In genomic region chr13:24135282-24136230, GRCm38 (mm10) we compare ENCODE assay signal across 8 mouse cellular contexts.
DNase-seq lines count a peak whose midpoint lies in the region; ATAC-seq and TF ChIP-seq lines count a peak whose summit lies in the region.

No protein-coding gene starts in this region.

- no peaks in the 10 kb centered on the region for H3K9me3 ChIP-seq in heart, embryonic 12.5 days (replicated peaks)
- no peaks in the 10 kb centered on the region for H3K9me3 ChIP-seq in hindbrain, embryonic 14.5 days (ENCODE audit: control insufficient read depth, low read length)
- no peaks in the 10 kb centered on the region for H3K9me3 ChIP-seq in liver, embryonic 14.5 days (ENCODE audit: control insufficient read depth, low read length)

- no peak for ATAC-seq in heart, embryonic 12.5 days (ENCODE audit: insufficient number of reproducible peaks, low FRiP score)
- ATAC-seq in hindbrain, embryonic 14.5 days (ENCODE audit: low FRiP score), result peak; percentile 24; the same call in 1 of the 2 replicates
- ATAC-seq in liver, embryonic 14.5 days (ENCODE audit: insufficient read depth), result peak; percentile 47; the same call in 1 of the 2 replicates

- H3K27me3 ChIP-seq in heart, embryonic 12.5 days (replicated peaks), result peaks cover 76% of the 10 kb centered on the region
- H3K27me3 ChIP-seq in hindbrain, embryonic 14.5 days (ENCODE audit: control insufficient read depth, insufficient read depth, low read length), result no peaks in the 10 kb centered on the region
- H3K27me3 ChIP-seq in liver, embryonic 14.5 days (ENCODE audit: control insufficient read depth, insufficient read depth, low read length), result no peaks in the 10 kb centered on the region

- no peaks in the 10 kb centered on the region for H3K36me3 ChIP-seq in heart, embryonic 12.5 days
- no peaks in the 10 kb centered on the region for H3K36me3 ChIP-seq in hindbrain, embryonic 14.5 days (replicated peaks; ENCODE audit: control insufficient read depth, insufficient read depth)
- H3K36me3 ChIP-seq in liver, embryonic 14.5 days (replicated peaks; ENCODE audit: control insufficient read depth, insufficient read depth, low read depth), result no peaks in the 10 kb centered on the region

- H3K9ac ChIP-seq in heart, embryonic 12.5 days, result no peak overlapping the region
- H3K9ac ChIP-seq in hindbrain, embryonic 14.5 days, result 0 out of 2 replicates have a peak overlapping the region, but pooled peaks have one; percentile 9
- no peak overlapping the region for H3K9ac ChIP-seq in liver, embryonic 14.5 days (replicated peaks)

- no peak overlapping the region for H3K4me2 ChIP-seq in heart, embryonic 12.5 days
- peak overlapping the region; percentile 27 for H3K4me2 ChIP-seq in hindbrain, embryonic 14.5 days (replicated peaks)
- H3K4me2 ChIP-seq in liver, embryonic 14.5 days (ENCODE audit: low read depth), result no peak overlapping the region

- peaks cover 6% of the 10 kb centered on the region; the same call in 1 of the 2 replicates for H3K4me1 ChIP-seq in heart, embryonic 12.5 days (replicated peaks)
- peaks cover 13% of the 10 kb centered on the region; the same call in 1 of the 2 replicates for H3K4me1 ChIP-seq in hindbrain, embryonic 14.5 days (replicated peaks; ENCODE audit: control insufficient read depth, insufficient read depth, low read length)
- peaks cover 0 to 5% of the 10 kb centered on the region in 2 experiments; a peak in 1 of 4 replicates for H3K4me1 ChIP-seq in liver, embryonic 14.5 days (replicated peaks; ENCODE audit: control insufficient read depth in 2 of 2, insufficient read depth in 2 of 2, low read length in 1 of 2)

- H3K4me3 ChIP-seq in heart, embryonic 12.5 days, result no peak overlapping the region
- H3K4me3 ChIP-seq in hindbrain, embryonic 14.5 days (replicated peaks; ENCODE audit: low read length), result no peak overlapping the region
- H3K4me3 ChIP-seq in liver, embryonic 14.5 days (ENCODE audit: insufficient read depth in 1 of 2, low read depth in 2 of 2, low read length in 2 of 2), result no peak overlapping the region

- 62% methylated on average over 21 of the region's 21 CpGs for WGBS in heart, embryonic 12.5 days
- WGBS in hindbrain, embryonic 14.5 days, result 34% methylated on average over 21 of the region's 21 CpGs
- 65% methylated on average over 21 of the region's 21 CpGs for WGBS in liver, embryonic 14.5 days (ENCODE audit: insufficient replicate concordance)

- DNase-seq in heart, adult 11 months, result peak; percentile 94
- peak; percentile 67 for DNase-seq in embryo, embryonic 10.5 days (ENCODE audit: low spot score)
- peak; percentile 45 for DNase-seq in hindbrain, embryonic 14.5 days (ENCODE audit: low spot score)
- no peak for DNase-seq in liver, embryonic 14.5 days (ENCODE audit: low read depth in 3 of 3, low spot score in 3 of 3)
- no peak for DNase-seq in B cell, adult 2 months
- no peak for DNase-seq in spleen, postnatal 10 days (ENCODE audit: low spot score in 2 of 2)
- no peak for DNase-seq in lung, postnatal 36 days

- no peak overlapping the region for H3K27ac ChIP-seq in heart, embryonic 12.5 days (ENCODE audit: poor library complexity, severe bottlenecking)
- peak overlapping the region; percentile 77 for H3K27ac ChIP-seq in hindbrain, embryonic 14.5 days
- no peak overlapping the region for H3K27ac ChIP-seq in liver, embryonic 14.5 days

- TF ChIP-seq EP300 in liver, embryonic 14.5 days (IDR thresholded peaks at IDR 0.05; ENCODE audit: low read depth), result no peak

- TF ChIP-seq CTCF in liver, embryonic 14.5 days (IDR thresholded peaks at IDR 0.05; ENCODE audit: low read depth), result peak; percentile 23; the same call in 1 of the 2 replicates

Comparison
In these comparisons a context has a peak if more than half of its experiments do, and no peak if none do; other contexts are left out.
1. DNase-seq: peak in heart, adult 11 months (single experiment), embryo, embryonic 10.5 days (single experiment) and hindbrain, embryonic 14.5 days (single experiment); none in liver, embryonic 14.5 days (0 of 3), B cell, adult 2 months (0 of 2), spleen, postnatal 10 days (0 of 2) and lung, postnatal 36 days (single experiment).